Mouse (Mus musculus): ENCODE results near the gene Dnaic1. TPM values are rescaled to one million over a fixed set of nuclear protein-coding genes. Genes with fewer than 3 reads are reported as not detected.

The Dnaic1 gene
- polyA plus RNA-seq, 1 experiment from 2014 or later, result 4.9 TPM

DNA sequence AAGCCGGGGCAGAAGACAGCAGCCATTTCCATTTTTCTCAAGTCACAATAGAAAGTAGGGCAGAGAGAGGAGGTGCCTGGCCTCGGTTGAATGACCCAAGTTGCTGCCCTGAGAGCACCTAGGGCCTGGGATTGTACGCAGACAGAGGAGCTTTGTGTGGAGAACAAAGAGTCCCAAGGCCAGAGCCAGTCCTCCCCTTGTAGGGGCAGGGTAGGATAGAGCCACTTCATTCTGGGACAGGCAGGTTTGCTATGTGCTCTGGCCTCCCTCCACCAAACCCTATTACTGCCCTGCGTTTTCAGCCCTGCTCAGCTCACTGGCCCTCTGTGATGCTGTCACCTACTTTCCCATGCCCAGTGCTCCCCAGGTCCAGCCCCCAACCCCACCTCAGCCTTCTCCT, 78.6 kb downstream of the Dnaic1 start:
- Histone ChIP-seq H3K27me3 (ENCODE audit: control insufficient read depth, insufficient read depth, low read depth, low read length) (no peaks in the 10 kb centered on the region), H3K9ac (ENCODE audit: low read depth, low read length) (no peak overlapping the region), H3K9me3 (replicated peaks; ENCODE audit: control insufficient read depth, low read length) (no peaks in the 10 kb centered on the region), H3K4me1 (ENCODE audit: control insufficient read depth, low read depth, low read length) (no peaks in the 10 kb centered on the region), H3K27ac (ENCODE audit: low read length) (no peak overlapping the region), H3K4me3 (ENCODE audit: low read depth, low read length) (no peak overlapping the region), H3K36me3 (ENCODE audit: control insufficient read depth, insufficient read depth) (no peaks in the 10 kb centered on the region), H3K4me2 (ENCODE audit: low read depth, low read length) (no peak overlapping the region)
- WGBS (ENCODE audit: insufficient replicate concordance), result 55% methylated on average over 4 of the region's 4 CpGs
- ATAC-seq (ENCODE audit: low read depth), result no peak

DNA sequence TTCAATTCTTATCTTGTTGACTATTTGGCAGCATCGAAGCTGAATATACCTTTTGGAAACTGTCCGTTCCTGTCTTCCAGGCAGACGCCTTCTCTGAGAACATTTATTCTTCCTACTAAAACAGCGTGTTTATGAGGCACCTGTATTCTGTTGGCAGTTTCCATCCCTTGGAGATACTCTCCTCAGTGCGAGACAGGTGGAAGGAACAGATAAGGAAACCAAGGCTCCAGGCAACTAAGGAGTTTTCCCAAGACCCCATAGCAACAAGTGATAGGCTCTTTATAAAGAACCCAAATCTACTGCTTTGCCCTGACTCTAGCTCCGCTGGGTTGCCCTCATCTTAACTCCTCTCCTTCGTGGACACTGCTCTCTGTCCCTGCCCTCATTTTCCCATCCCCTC, 79.1 kb downstream of the Dnaic1 start:
- Histone ChIP-seq H3K9me3 (replicated peaks; ENCODE audit: control insufficient read depth, low read length) (no peaks in the 10 kb centered on the region), H3K4me2 (ENCODE audit: low read depth, low read length) (no peak overlapping the region), H3K4me1 (ENCODE audit: control insufficient read depth, low read depth, low read length) (no peaks in the 10 kb centered on the region), H3K27ac (ENCODE audit: low read length) (no peak overlapping the region), H3K36me3 (ENCODE audit: control insufficient read depth, insufficient read depth) (no peaks in the 10 kb centered on the region), H3K27me3 (ENCODE audit: control insufficient read depth, insufficient read depth, low read depth, low read length) (no peaks in the 10 kb centered on the region), H3K4me3 (ENCODE audit: low read depth, low read length) (no peak overlapping the region), H3K9ac (ENCODE audit: low read depth, low read length) (no peak overlapping the region)
- ATAC-seq (ENCODE audit: low read depth), result peak; percentile 55
- 34% methylated on average over 7 of the region's 7 CpGs for WGBS (ENCODE audit: insufficient replicate concordance)

DNA sequence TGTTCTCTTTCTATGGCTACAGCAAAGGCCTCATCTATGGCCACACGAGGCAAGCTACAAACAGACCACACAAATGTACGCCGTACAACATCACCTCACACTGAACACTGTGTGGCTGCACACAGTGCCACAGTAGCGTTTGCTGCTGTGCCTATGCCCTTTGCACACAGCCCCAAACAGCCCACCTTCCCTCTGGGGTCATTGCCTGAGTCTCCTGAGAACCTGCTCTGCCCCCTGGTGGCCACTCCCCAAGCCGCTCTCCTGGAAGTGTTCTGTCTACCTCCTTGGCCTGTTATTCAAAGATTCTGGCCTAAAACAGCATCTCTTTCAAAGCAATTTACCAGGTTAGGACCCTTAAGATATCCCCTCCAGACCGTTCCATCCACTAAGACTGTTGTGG, 83.7 kb downstream of the Dnaic1 start:
- WGBS (ENCODE audit: insufficient replicate concordance), result 36% methylated on average over 6 of the region's 6 CpGs
- H3K4me2 ChIP-seq (ENCODE audit: low read depth, low read length), result no peak overlapping the region
- H3K36me3 ChIP-seq (ENCODE audit: control insufficient read depth, insufficient read depth), result no peaks in the 10 kb centered on the region
- H3K27ac ChIP-seq (ENCODE audit: low read length), result no peak overlapping the region
- H3K27me3 ChIP-seq (ENCODE audit: control insufficient read depth, insufficient read depth, low read depth, low read length), result peaks cover 3% of the 10 kb centered on the region; the same call in 1 of the 2 replicates
- no peak for ATAC-seq (ENCODE audit: low read depth)
- H3K4me3 ChIP-seq (ENCODE audit: low read depth, low read length), result no peak overlapping the region
- no peaks in the 10 kb centered on the region for H3K4me1 ChIP-seq (ENCODE audit: control insufficient read depth, low read depth, low read length)
- H3K9ac ChIP-seq (ENCODE audit: low read depth, low read length), result no peak overlapping the region
- no peaks in the 10 kb centered on the region for H3K9me3 ChIP-seq (replicated peaks; ENCODE audit: control insufficient read depth, low read length)

DNA sequence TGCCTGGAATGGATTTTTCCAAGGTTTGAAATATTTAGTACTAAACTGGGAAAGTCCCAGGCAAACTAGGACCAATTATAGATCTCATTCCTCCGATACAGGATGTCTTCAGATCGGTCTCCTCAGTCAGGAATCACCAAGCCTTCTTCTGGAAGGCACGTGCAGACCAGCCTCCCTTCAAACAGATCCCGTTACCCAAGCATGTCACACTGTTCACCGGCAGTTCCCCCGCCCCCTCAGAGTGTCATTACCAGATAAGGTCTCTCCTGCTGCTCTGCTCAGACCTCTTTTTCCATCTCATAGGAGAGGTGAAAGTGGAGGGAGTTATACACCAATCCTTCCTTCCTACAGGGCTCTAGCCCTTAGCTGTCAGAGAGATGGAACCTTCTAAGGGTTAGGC, 84.2 kb downstream of the Dnaic1 start:
- H3K9ac ChIP-seq (ENCODE audit: low read depth, low read length), result no peak overlapping the region
- H3K27me3 ChIP-seq (ENCODE audit: control insufficient read depth, insufficient read depth, low read depth, low read length), result peaks cover 3% of the 10 kb centered on the region; the same call in 1 of the 2 replicates
- ATAC-seq (ENCODE audit: low read depth), result no peak
- no peaks in the 10 kb centered on the region for H3K36me3 ChIP-seq (ENCODE audit: control insufficient read depth, insufficient read depth)
- H3K9me3 ChIP-seq (replicated peaks; ENCODE audit: control insufficient read depth, low read length), result no peaks in the 10 kb centered on the region
- no peak overlapping the region for H3K4me2 ChIP-seq (ENCODE audit: low read depth, low read length)
- H3K4me3 ChIP-seq (ENCODE audit: low read depth, low read length), result no peak overlapping the region
- H3K4me1 ChIP-seq (ENCODE audit: control insufficient read depth, low read depth, low read length), result no peaks in the 10 kb centered on the region; the same call in 1 of the 2 replicates
- H3K27ac ChIP-seq (ENCODE audit: low read length), result no peak overlapping the region
- 37% methylated on average over 6 of the region's 6 CpGs for WGBS (ENCODE audit: insufficient replicate concordance)

DNA sequence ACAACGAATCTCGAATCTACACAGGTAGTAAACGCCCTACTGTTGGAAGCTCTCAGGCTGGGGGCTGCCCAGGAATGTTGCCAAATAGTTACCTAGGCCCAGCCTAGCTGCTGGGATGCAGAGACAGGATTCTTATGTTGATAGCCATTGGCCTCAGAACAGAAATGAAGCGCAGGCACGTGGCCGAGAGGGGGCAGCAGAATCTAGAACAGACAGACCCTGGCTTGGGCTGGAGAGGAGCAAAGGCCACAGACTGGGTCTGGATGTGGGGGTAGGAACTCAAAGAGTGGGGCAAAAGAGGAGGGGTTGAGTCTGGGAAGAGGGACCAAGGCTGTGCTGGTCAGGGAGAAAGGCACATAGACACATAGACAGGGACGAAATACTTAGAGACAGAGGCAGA, 84.6 kb downstream of the Dnaic1 start:
- H3K4me2 ChIP-seq (ENCODE audit: low read depth, low read length), result no peak overlapping the region
- peaks cover 3% of the 10 kb centered on the region; the same call in 1 of the 2 replicates for H3K27me3 ChIP-seq (ENCODE audit: control insufficient read depth, insufficient read depth, low read depth, low read length)
- H3K4me3 ChIP-seq (ENCODE audit: low read depth, low read length), result no peak overlapping the region
- H3K27ac ChIP-seq (ENCODE audit: low read length), result no peak overlapping the region
- no peaks in the 10 kb centered on the region for H3K36me3 ChIP-seq (ENCODE audit: control insufficient read depth, insufficient read depth)
- no peak overlapping the region for H3K9ac ChIP-seq (ENCODE audit: low read depth, low read length)
- H3K4me1 ChIP-seq (ENCODE audit: control insufficient read depth, low read depth, low read length), result no peaks in the 10 kb centered on the region; the same call in 1 of the 2 replicates
- WGBS (ENCODE audit: insufficient replicate concordance), result 15% methylated on average over 7 of the region's 7 CpGs
- no peaks in the 10 kb centered on the region for H3K9me3 ChIP-seq (replicated peaks; ENCODE audit: control insufficient read depth, low read length)
- ATAC-seq (ENCODE audit: low read depth), result no peak

DNA sequence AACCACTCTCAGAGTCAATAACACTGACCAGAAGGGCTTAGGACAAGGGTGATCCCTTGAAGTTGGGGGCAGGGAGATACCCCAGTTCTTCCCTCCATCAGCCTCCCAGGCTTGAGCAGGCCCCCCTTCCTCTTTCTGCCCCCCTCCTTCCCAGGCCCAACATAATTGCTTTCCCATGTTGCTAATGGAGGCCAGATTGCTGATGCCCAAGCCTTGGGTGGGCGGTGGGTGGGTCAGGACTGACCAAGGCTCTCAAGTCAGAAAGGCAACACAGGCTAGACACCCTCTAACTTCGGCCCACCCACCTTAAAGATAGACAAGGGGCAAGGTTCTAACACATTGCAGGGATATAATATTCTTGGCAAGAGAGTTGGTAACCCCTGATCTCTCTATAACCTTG, 86.0 kb downstream of the Dnaic1 start:
- H3K9ac ChIP-seq (ENCODE audit: low read depth, low read length), result no peak overlapping the region
- H3K36me3 ChIP-seq (ENCODE audit: control insufficient read depth, insufficient read depth), result no peaks in the 10 kb centered on the region
- ATAC-seq (ENCODE audit: low read depth), result no peak
- 40% methylated on average over 2 of the region's 2 CpGs for WGBS (ENCODE audit: insufficient replicate concordance)
- H3K27ac ChIP-seq (ENCODE audit: low read length), result no peak overlapping the region
- no peak overlapping the region for H3K4me2 ChIP-seq (ENCODE audit: low read depth, low read length)
- H3K27me3 ChIP-seq (ENCODE audit: control insufficient read depth, insufficient read depth, low read depth, low read length), result peaks cover 3% of the 10 kb centered on the region; the same call in 1 of the 2 replicates
- no peak overlapping the region for H3K4me3 ChIP-seq (ENCODE audit: low read depth, low read length)
- H3K9me3 ChIP-seq (replicated peaks; ENCODE audit: control insufficient read depth, low read length), result no peaks in the 10 kb centered on the region
- no peaks in the 10 kb centered on the region; the same call in 1 of the 2 replicates for H3K4me1 ChIP-seq (ENCODE audit: control insufficient read depth, low read depth, low read length)

DNA sequence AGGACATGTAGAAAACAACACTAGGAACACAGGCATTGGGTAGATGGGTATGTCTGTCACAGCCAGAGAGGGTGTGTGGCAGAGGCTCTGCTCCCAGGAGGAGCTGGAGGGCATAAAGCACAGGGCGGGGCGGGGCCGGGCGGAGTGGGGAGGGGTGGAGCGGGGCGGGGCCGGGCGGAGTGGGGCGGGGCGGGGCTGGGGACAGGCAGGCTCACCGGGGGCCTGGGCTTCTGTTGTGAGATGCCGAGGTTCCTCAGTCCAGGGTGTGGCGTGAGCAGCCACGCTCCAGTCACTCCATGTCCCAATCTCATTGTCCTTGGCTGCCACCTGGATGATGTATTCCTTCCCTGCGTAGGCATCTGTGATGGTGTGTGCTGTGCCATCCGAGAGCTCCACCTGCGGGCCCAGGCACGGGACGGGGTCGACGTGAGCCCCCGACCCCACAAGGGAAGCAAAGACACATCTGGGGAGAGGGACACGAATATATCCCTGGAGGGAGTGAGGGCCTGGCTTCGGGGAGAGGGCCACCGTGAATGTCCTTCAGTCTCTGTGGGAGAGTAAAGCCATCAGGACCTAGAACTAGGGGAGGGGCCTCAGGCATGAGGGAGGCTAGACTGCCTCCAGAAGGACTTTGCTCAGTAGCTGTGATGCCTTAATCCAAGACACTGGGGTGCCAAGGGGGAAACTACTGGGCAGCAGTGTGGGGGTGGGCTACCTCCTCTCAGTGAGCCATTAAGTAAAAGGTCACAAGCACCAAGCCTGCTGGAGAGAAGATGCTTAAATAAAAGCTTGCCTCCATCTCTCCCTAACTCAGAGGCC, 89.2 kb downstream of the Dnaic1 start:
- Histone ChIP-seq H3K9me3 (replicated peaks; ENCODE audit: control insufficient read depth, low read length) (no peaks in the 10 kb centered on the region), H3K4me2 (ENCODE audit: low read depth, low read length) (no peak overlapping the region), H3K36me3 (ENCODE audit: control insufficient read depth, insufficient read depth) (no peaks in the 10 kb centered on the region), H3K4me1 (ENCODE audit: control insufficient read depth, low read depth, low read length) (no peaks in the 10 kb centered on the region; the same call in 1 of the 2 replicates), H3K27me3 (ENCODE audit: control insufficient read depth, insufficient read depth, low read depth, low read length) (peaks cover 3% of the 10 kb centered on the region; the same call in 1 of the 2 replicates), H3K9ac (ENCODE audit: low read depth, low read length) (no peak overlapping the region), H3K4me3 (ENCODE audit: low read depth, low read length) (no peak overlapping the region), H3K27ac (ENCODE audit: low read length) (no peak overlapping the region)
- 0 out of 2 replicates have a peak, but pooled peaks have one; percentile 19 for ATAC-seq (ENCODE audit: low read depth)
- WGBS (ENCODE audit: insufficient replicate concordance), result 15% methylated on average over 24 of the region's 25 CpGs

DNA sequence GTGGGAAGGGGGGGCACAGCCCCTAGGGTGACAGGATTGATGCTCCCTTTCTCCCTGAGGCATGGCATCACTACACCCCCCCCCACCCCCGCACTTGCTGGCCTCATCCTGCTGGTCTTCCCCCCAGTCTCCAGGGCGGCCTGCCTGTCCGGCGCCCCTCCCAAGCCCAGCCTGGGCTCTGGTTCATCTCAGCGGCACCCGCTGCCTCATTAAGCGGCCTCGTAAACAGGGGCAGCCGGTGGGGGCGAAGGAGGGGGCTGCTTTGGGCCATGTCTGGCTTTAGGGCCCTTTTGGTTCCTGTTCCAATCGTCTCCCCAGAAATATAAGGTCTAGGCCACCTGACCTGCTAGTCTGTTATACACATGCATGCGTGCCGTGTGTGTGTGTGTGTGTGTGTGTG, 90.0 kb downstream of the Dnaic1 start:
- Histone ChIP-seq H3K4me2 (ENCODE audit: low read depth, low read length) (no peak overlapping the region), H3K4me3 (ENCODE audit: low read depth, low read length) (no peak overlapping the region), H3K36me3 (ENCODE audit: control insufficient read depth, insufficient read depth) (no peaks in the 10 kb centered on the region), H3K4me1 (ENCODE audit: control insufficient read depth, low read depth, low read length) (no peaks in the 10 kb centered on the region; the same call in 1 of the 2 replicates), H3K27me3 (ENCODE audit: control insufficient read depth, insufficient read depth, low read depth, low read length) (peaks cover 3% of the 10 kb centered on the region; the same call in 1 of the 2 replicates), H3K27ac (ENCODE audit: low read length) (no peak overlapping the region), H3K9ac (ENCODE audit: low read depth, low read length) (no peak overlapping the region), H3K9me3 (replicated peaks; ENCODE audit: control insufficient read depth, low read length) (no peaks in the 10 kb centered on the region)
- ATAC-seq (ENCODE audit: low read depth), result no peak
- 59% methylated on average over 9 of the region's 13 CpGs for WGBS (ENCODE audit: insufficient replicate concordance)

DNA sequence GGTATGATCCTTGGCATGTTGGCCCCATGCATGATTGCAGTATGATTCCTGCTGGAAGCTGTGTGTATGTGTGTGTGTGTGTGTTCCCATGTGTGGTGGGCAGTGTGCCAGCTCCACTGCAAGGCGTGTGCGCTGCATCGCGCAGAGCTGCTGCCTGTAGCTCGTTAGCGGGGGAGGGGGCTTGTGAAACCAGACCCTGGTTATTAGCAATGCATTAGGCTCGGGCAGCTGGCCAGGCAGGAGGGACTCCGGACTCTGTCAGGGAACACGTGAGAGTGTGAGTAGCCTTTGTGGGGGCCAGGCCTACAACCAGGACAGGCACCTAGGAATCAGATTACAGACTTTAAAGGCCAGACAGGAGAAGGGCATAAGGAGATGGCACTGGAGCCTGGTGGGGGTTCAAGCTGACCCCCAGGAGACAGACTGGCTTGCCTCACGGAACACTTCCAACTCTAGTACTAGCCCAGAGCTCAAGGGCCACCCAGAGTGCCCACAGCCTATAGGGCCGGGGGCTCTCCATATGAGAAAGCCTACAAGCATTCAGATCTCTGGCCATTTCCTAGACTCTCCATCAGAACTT, 91.4 kb downstream of the Dnaic1 start:
- H3K9ac ChIP-seq (ENCODE audit: low read depth, low read length), result no peak overlapping the region
- no peak overlapping the region for H3K4me2 ChIP-seq (ENCODE audit: low read depth, low read length)
- no peaks in the 10 kb centered on the region for H3K9me3 ChIP-seq (replicated peaks; ENCODE audit: control insufficient read depth, low read length)
- no peak overlapping the region for H3K4me3 ChIP-seq (ENCODE audit: low read depth, low read length)
- peak; percentile 63 for ATAC-seq (ENCODE audit: low read depth)
- no peaks in the 10 kb centered on the region; the same call in 1 of the 2 replicates for H3K4me1 ChIP-seq (ENCODE audit: control insufficient read depth, low read depth, low read length)
- H3K27me3 ChIP-seq (ENCODE audit: control insufficient read depth, insufficient read depth, low read depth, low read length), result peaks cover 3% of the 10 kb centered on the region; the same call in 1 of the 2 replicates
- 52% methylated on average over 11 of the region's 11 CpGs for WGBS (ENCODE audit: insufficient replicate concordance)
- no peak overlapping the region for H3K27ac ChIP-seq (ENCODE audit: low read length)
- H3K36me3 ChIP-seq (ENCODE audit: control insufficient read depth, insufficient read depth), result no peaks in the 10 kb centered on the region
